Mouse (Mus musculus): ENCODE data around the gene Acrbp. TPM values are rescaled to one million over a fixed set of nuclear protein-coding genes. Genes with fewer than 3 reads are reported as not detected.

Gene Acrbp
- polyA plus RNA-seq, 1 experiment = 34.4 TPM

DNA sequence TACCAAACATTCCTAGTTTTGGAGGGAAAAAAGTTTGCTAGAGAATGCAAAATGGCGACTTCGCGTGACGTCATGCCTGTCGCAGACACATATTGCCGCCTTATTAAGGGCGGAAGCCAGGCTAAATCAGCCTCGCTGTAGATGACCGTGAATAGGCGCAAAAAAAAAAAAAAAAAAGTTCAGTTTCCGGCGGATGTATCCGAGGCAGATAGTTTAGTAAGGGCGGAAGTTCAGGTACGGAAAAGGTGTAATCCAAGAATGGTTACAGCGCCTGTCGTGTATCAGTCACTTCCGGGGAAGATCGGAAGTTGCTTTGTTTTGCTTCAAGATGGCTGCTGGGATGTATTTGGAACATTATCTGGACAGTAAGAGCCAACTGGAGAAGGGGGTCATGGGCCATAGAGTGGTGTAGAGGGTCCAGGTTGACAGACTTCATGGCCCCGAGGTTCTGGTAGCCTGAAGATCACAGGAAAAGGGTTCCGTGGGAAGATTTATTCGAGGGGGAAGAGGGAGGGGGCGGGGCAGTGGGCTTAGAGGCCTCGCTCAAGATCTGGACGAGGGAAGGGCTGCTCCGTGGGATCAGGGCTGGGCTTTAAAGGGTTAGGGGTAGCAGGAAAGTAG, 9.8 kb upstream of the Acrbp start, which contains the start of gene Ing4:
TSS of gene Ing4 (plus strand) at position 228 of the 621 bp plus-strand sequence.
- H3K4me1 ChIP-seq (ENCODE audit: control insufficient read depth, insufficient read depth, insufficient read length) = peaks cover 4% of the 10 kb centered on the region; the same call in 1 of the 2 replicates
- H3K27me3 ChIP-seq (ENCODE audit: control insufficient read depth, insufficient read depth, low read length) = no peaks in the 10 kb centered on the region
- H3K36me3 ChIP-seq (ENCODE audit: control insufficient read depth, insufficient read depth, low read length) = peaks cover 21% of the 10 kb centered on the region
- peak within 1 kb of the TSS; percentile 76 for H3K27ac ChIP-seq (ENCODE audit: insufficient read depth, low read length)
- DNase-seq (ENCODE audit: low read depth in 1 of 2, low spot score in 2 of 2) = peak; percentile 89 to 98
- peak within 1 kb of the TSS; percentile 97 for H3K4me3 ChIP-seq (ENCODE audit: extremely low read depth, insufficient read depth, insufficient read length)
- WGBS = under 1% methylated on average over 26 of the region's 26 CpGs
- no peak for TF ChIP-seq CTCF (IDR thresholded peaks at IDR 0.05; ENCODE audit: extremely low read depth, insufficient read depth, insufficient read length, insufficient replicate concordance)
- TF ChIP-seq POLR2A (IDR thresholded peaks at IDR 0.05; ENCODE audit: low read depth, low read length) = no peak

GRCm38 (mm10) chr6:125040221-125040620, 9.3 kb upstream of the Acrbp start:
- Histone ChIP-seq H3K27me3 (ENCODE audit: control insufficient read depth, insufficient read depth, low read length) (no peaks in the 10 kb centered on the region), H3K36me3 (ENCODE audit: control insufficient read depth, insufficient read depth, low read length) (peaks cover 22% of the 10 kb centered on the region), H3K27ac (ENCODE audit: insufficient read depth, low read length) (peak overlapping the region; percentile 76), H3K4me3 (ENCODE audit: extremely low read depth, insufficient read depth, insufficient read length) (peak overlapping the region; percentile 97), H3K4me1 (ENCODE audit: control insufficient read depth, insufficient read depth, insufficient read length) (peaks cover 4% of the 10 kb centered on the region; the same call in 1 of the 2 replicates)
- DNase-seq (ENCODE audit: low read depth in 1 of 2, low spot score in 2 of 2) = no peak
- TF ChIP-seq POLR2A (IDR thresholded peaks at IDR 0.05; ENCODE audit: low read depth, low read length) (no peak), CTCF (IDR thresholded peaks at IDR 0.05; ENCODE audit: extremely low read depth, insufficient read depth, insufficient read length, insufficient replicate concordance) (no peak)
- WGBS = 8% methylated on average over 7 of the region's 7 CpGs

DNA sequence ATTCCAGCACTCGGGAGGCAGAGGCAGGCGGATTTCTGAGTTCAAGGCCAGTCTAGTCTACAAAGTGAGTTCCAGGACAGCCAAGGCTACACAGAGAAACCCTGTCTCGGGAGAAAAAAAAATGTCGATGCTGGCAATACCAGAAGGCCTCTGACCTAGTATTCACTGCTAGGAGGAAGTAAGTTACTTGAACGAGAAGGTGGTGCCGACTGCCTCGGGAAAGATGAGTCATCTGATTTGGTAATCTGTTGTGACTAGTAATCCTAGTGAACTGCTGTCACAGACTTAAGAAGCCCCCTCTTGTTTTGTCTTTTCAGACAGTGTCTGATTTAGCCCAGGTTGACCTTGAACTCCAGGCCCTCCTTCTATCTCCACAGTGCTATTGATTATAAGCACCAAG, 8.4 kb upstream of the Acrbp start:
- WGBS = 32% methylated on average over 7 of the region's 7 CpGs
- Histone ChIP-seq H3K4me1 (ENCODE audit: control insufficient read depth, insufficient read depth, insufficient read length) (peaks cover 4% of the 10 kb centered on the region; the same call in 1 of the 2 replicates), H3K27ac (ENCODE audit: insufficient read depth, low read length) (no peak overlapping the region)

GRCm38 (mm10) chr6:125042081-125042480, 7.4 kb upstream of the Acrbp start:
- no peak for DNase-seq (ENCODE audit: low read depth in 1 of 2, low spot score in 2 of 2)
- Histone ChIP-seq H3K36me3 (ENCODE audit: control insufficient read depth, insufficient read depth, low read length) (peaks cover 17% of the 10 kb centered on the region), H3K4me3 (ENCODE audit: extremely low read depth, insufficient read depth, insufficient read length) (no peak overlapping the region), H3K27me3 (ENCODE audit: control insufficient read depth, insufficient read depth, low read length) (no peaks in the 10 kb centered on the region), H3K27ac (ENCODE audit: insufficient read depth, low read length) (no peak overlapping the region), H3K4me1 (ENCODE audit: control insufficient read depth, insufficient read depth, insufficient read length) (peaks cover 4% of the 10 kb centered on the region; the same call in 1 of the 2 replicates)
- WGBS = 86% methylated on average over 7 of the region's 7 CpGs
- TF ChIP-seq CTCF (IDR thresholded peaks at IDR 0.05; ENCODE audit: extremely low read depth, insufficient read depth, insufficient read length, insufficient replicate concordance) (no peak), POLR2A (IDR thresholded peaks at IDR 0.05; ENCODE audit: low read depth, low read length) (no peak)

More for the DNA sequence above, 8.4 kb upstream of the Acrbp start:
- DNase-seq (ENCODE audit: low read depth in 1 of 2, low spot score in 2 of 2) = no peak
- TF ChIP-seq POLR2A (IDR thresholded peaks at IDR 0.05; ENCODE audit: low read depth, low read length) (no peak), CTCF (IDR thresholded peaks at IDR 0.05; ENCODE audit: extremely low read depth, insufficient read depth, insufficient read length, insufficient replicate concordance) (no peak)
- peaks cover 19% of the 10 kb centered on the region for H3K36me3 ChIP-seq (ENCODE audit: control insufficient read depth, insufficient read depth, low read length)
- H3K27me3 ChIP-seq (ENCODE audit: control insufficient read depth, insufficient read depth, low read length) = no peaks in the 10 kb centered on the region
- no peak overlapping the region for H3K4me3 ChIP-seq (ENCODE audit: extremely low read depth, insufficient read depth, insufficient read length)

GRCm38 (mm10) chr6:125046691-125047090, 2.8 kb upstream of the Acrbp start:
- Histone ChIP-seq H3K36me3 (ENCODE audit: control insufficient read depth, insufficient read depth, low read length) (peaks cover 47% of the 10 kb centered on the region), H3K27ac (ENCODE audit: insufficient read depth, low read length) (no peak overlapping the region), H3K4me1 (ENCODE audit: control insufficient read depth, insufficient read depth, insufficient read length) (no peaks in the 10 kb centered on the region), H3K4me3 (ENCODE audit: extremely low read depth, insufficient read depth, insufficient read length) (no peak overlapping the region), H3K27me3 (ENCODE audit: control insufficient read depth, insufficient read depth, low read length) (no peaks in the 10 kb centered on the region)
- WGBS = 39% methylated on average over 5 of the region's 5 CpGs
- peak; percentile 28 to 71 for DNase-seq (ENCODE audit: low read depth in 1 of 2, low spot score in 2 of 2)
- TF ChIP-seq CTCF (IDR thresholded peaks at IDR 0.05; ENCODE audit: extremely low read depth, insufficient read depth, insufficient read length, insufficient replicate concordance) (peak; percentile 72; the same call in 1 of the 2 replicates), POLR2A (IDR thresholded peaks at IDR 0.05; ENCODE audit: low read depth, low read length) (no peak)

DNA sequence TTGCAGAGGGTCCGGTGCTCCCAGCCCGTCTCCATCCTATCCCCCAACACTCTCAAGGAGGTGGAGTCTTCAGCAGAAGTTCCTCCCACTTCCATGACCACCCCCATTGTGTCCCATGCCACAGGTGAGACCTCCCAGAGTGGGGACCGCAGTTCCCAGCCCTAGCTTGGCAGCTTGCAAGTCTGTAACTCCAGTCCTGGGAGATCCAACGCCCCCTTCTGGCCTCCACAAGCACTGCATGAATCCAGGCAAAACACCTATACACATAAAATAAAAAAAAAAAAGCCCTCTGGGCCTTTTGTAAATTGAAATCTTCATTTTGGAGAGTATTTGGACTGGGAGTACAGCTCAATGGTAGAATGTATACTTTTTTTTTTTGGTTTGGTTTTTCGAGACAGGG, 1.7 kb downstream of the Acrbp start:
- Histone ChIP-seq H3K27ac (ENCODE audit: insufficient read depth, low read length) (no peak overlapping the region), H3K27me3 (ENCODE audit: control insufficient read depth, insufficient read depth, low read length) (no peaks in the 10 kb centered on the region), H3K4me1 (ENCODE audit: control insufficient read depth, insufficient read depth, insufficient read length) (no peaks in the 10 kb centered on the region), H3K36me3 (ENCODE audit: control insufficient read depth, insufficient read depth, low read length) (peaks cover 36% of the 10 kb centered on the region), H3K4me3 (ENCODE audit: extremely low read depth, insufficient read depth, insufficient read length) (no peak overlapping the region)
- TF ChIP-seq CTCF (IDR thresholded peaks at IDR 0.05; ENCODE audit: extremely low read depth, insufficient read depth, insufficient read length, insufficient replicate concordance) (peak; percentile 10; the same call in 1 of the 2 replicates), POLR2A (IDR thresholded peaks at IDR 0.05; ENCODE audit: low read depth, low read length) (no peak)
- DNase-seq (ENCODE audit: low read depth in 1 of 2, low spot score in 2 of 2) = no peak
- 78% methylated on average over 5 of the region's 5 CpGs for WGBS

GRCm38 (mm10) chr6:125061493-125061892, 12.0 kb downstream of the Acrbp start:
- TF ChIP-seq POLR2A (IDR thresholded peaks at IDR 0.05; ENCODE audit: low read depth, low read length) (no peak), CTCF (IDR thresholded peaks at IDR 0.05; ENCODE audit: extremely low read depth, insufficient read depth, insufficient read length, insufficient replicate concordance) (no peak)
- 84% methylated on average over 6 of the region's 6 CpGs for WGBS
- Histone ChIP-seq H3K36me3 (ENCODE audit: control insufficient read depth, insufficient read depth, low read length) (no peaks in the 10 kb centered on the region), H3K4me3 (ENCODE audit: extremely low read depth, insufficient read depth, insufficient read length) (no peak overlapping the region), H3K27ac (ENCODE audit: insufficient read depth, low read length) (no peak overlapping the region), H3K4me1 (ENCODE audit: control insufficient read depth, insufficient read depth, insufficient read length) (no peaks in the 10 kb centered on the region), H3K27me3 (ENCODE audit: control insufficient read depth, insufficient read depth, low read length) (no peaks in the 10 kb centered on the region)
- DNase-seq (ENCODE audit: low read depth in 1 of 2, low spot score in 2 of 2) = no peak
